Mouse (Mus musculus): ENCODE data around the gene Ano8. TPM values are rescaled to one million over a fixed set of nuclear protein-coding genes. Genes with fewer than 3 reads are reported as not detected.
"Not testable (repeated sequence)": the region's sequence is repeated elsewhere in the genome, so short reads cannot be mapped to it uniquely, and the experiment has no call there.

Ano8 gene
- total RNA-seq, 2 experiments from 2014 or later: 14.4 to 16.2 TPM

GRCm38 (mm10) chr8:71461152-71461840 is 24.5 kb downstream of the Ano8 start:
- intact Hi-C loops (cut with DNase I; ENCODE audit: low total_unique reads): loop anchor here (10.0 kb wide), 1 partner anchor 86 kb away; the partner anchor contains the start of gene Ocel1
- no peak for DNase-seq

GRCm38 (mm10) chr8:71460716-71461115 is 25.0 kb downstream of the Ano8 start:
- DNase-seq: no peak
- intact Hi-C loops (cut with DNase I; ENCODE audit: low total_unique reads): loop anchor here (10.0 kb wide), 1 partner anchor 86 kb away; the partner anchor contains the start of gene Ocel1

DNA sequence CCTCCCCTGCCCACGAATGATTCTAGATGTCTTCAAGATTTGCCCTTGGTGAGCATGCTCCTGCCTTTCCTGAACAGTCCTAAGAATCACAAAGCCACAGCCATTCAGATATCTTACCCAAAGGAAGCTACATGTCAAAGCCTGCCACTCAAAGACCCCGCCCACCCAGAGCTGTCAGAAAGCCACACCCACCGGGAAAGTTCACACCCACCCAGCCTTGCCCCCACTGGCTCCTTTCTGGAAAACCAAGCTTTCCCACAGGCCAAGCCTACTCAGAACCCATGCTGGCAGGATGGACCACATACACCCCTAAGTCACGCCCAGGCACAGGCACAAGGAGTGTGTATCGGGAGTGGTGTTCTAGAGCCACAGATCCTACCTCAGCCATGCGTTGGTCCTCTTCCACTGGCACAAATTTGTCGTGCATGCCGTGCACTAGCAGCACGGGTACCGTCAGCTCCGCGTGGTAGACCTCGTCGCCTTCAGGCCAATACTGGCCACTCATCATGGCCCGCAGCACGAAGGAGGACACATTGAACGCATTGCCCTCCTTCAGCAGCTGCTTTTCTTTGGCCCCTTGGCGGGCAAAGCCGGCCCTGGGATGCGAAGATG is 28.0 kb downstream of the Ano8 start:
- intact Hi-C loops (cut with DNase I; ENCODE audit: low total_unique reads): no loop called here
- no peak for DNase-seq

DNA sequence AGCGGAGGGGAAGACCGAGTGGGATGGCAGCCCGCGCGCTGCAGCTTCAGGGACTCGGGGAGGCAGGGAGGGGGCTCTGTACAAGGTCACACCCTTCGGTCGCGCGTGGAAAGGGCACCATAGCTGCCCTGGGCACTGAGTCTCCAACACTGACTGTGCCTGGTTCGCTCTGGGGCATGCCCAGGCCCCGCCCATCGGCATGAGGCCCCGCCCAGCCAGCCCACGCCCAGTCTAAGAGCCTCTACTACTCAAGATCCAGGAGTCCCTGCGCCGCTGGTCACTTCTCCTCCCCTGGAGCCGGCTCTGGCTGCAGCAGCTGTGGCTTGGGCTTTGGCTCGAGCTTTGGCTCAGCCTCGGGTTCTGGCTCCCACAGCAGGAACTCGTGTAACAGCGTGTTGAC is 28.9 kb downstream of the Ano8 start:
- DNase-seq: no peak
- intact Hi-C loops (cut with DNase I; ENCODE audit: low total_unique reads): no loop called here

DNA sequence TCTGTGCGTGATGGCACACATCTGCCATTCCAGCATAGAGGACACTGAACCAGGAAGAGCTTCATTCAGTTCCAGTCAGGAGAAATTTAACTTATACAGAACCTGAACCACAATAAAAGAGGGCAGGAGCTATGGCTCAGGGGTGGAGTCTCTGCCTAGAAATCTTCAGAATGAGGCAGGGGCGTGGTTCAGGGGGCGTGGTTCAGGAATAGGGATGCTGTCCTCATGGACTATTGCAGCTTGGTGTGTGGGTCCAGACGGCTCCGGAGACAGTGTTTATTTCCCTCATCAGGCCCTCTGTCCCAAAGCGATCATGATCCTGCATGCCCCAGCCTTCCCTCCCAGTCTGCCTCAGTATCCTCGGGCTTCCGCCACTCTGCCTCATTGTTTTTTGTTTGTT is 31.1 kb downstream of the Ano8 start:
- intact Hi-C loops (cut with DNase I; ENCODE audit: low total_unique reads): no loop called here
- no peak for DNase-seq

GRCm38 (mm10) chr8:71452669-71453068 is 33.1 kb downstream of the Ano8 start:
- DNase-seq: no peak
- intact Hi-C loops (cut with DNase I; ENCODE audit: low total_unique reads): no loop called here

- DNase-seq: no peak
- intact Hi-C loops (cut with DNase I; ENCODE audit: low total_unique reads): no loop called here
Observed at GRCm38 (mm10) chr8:71451777-71452176, 34.0 kb downstream of the Ano8 start.

GRCm38 (mm10) chr8:71451337-71451736 is 34.4 kb downstream of the Ano8 start:
- no peak for DNase-seq

GRCm38 (mm10) chr8:71445096-71445495 is 40.7 kb downstream of the Ano8 start:
- DNase-seq: no peak
- intact Hi-C loops (cut with DNase I; ENCODE audit: low total_unique reads): no loop called here

More at GRCm38 (mm10) chr8:71451337-71451736, 34.4 kb downstream of the Ano8 start:
- intact Hi-C loops (cut with DNase I; ENCODE audit: low total_unique reads): no loop called here

GRCm38 (mm10) chr8:71441404-71441803 is 44.4 kb downstream of the Ano8 start:
- peak; percentile 27 for DNase-seq

GRCm38 (mm10) chr8:71437041-71437440 is 48.7 kb downstream of the Ano8 start:
- intact Hi-C loops (cut with DNase I; ENCODE audit: low total_unique reads): no loop called here

More at GRCm38 (mm10) chr8:71441404-71441803, 44.4 kb downstream of the Ano8 start:
- intact Hi-C loops (cut with DNase I; ENCODE audit: low total_unique reads): loop anchor here (2.0 to 5.0 kb wide), 2 partner anchors 79 to 216 kb away; no protein-coding TSS in a partner anchor

DNA sequence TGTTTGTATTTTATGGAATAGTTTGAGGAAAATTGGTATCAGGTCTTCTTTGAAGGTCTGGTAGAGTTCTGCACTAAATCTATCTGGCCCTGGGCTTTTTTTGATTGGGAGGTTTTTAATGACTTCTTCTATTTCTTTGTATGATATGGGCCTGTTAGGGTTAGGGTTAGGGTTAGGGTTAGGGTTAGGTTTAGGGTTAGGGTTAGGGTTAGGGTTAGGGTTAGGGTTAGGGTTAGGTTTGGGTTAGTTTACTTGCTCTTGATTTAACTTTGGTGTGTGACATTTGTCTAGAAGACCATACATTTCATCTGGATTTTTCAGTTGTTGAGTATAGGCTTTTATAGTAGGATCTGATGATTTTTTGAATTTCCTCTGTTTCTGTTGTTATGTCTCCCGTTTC is 52.8 kb downstream of the Ano8 start:
- DNase-seq; intact Hi-C loops (cut with DNase I; ENCODE audit: low total_unique reads): not testable (repeated sequence)

More at GRCm38 (mm10) chr8:71437041-71437440, 48.7 kb downstream of the Ano8 start:
- DNase-seq: no peak

Other genes with a start within 250 kb of the Ano8 start
- 10 to 100 TPM; 12.7 to 15.0 TPM for gene Myo9b, start 213.2 kb downstream of the Ano8 start, total RNA-seq (2021)
- gene Haus8, start 213.0 kb downstream of the Ano8 start, total RNA-seq (2021): 1 to 10 TPM; 6.4 to 8.2 TPM
- 10 to 100 TPM; 96.4 to 100.0 TPM for gene Use1, start 119.1 kb downstream of the Ano8 start, total RNA-seq (2021)
- 1 to 10 TPM; 5.9 to 7.5 TPM for gene Ocel1, start 114.7 kb downstream of the Ano8 start, total RNA-seq (2021)
- 10 to 100 TPM; 16.0 to 21.5 TPM for gene Nr2f6, start 104.0 kb downstream of the Ano8 start, total RNA-seq (2021)
- gene Ushbp1, start 90.2 kb downstream of the Ano8 start, total RNA-seq (2021): 10 to 100 TPM; 11.0 to 12.9 TPM
- gene Babam1, start 89.1 kb downstream of the Ano8 start, total RNA-seq (2021): 10 to 100 TPM; 61.3 to 66.5 TPM
- under 1 TPM; 0.78 to 0.86 TPM for gene Ankle1, start 80.0 kb downstream of the Ano8 start, total RNA-seq (2021)
- 10 to 100 TPM; 22.8 to 27.6 TPM for gene Abhd8, start 22.3 kb downstream of the Ano8 start, total RNA-seq (2021)
- 10 to 100 TPM; 44.0 to 45.2 TPM for gene Mrpl34, start 21.0 kb downstream of the Ano8 start, total RNA-seq (2021)
- 10 to 100 TPM; 28.3 to 31.8 TPM for gene Dda1, start 16.8 kb downstream of the Ano8 start, total RNA-seq (2021)
- 1 to 10 TPM; 7.5 to 8.5 TPM for gene Gtpbp3, start 2.1 kb upstream of the Ano8 start, total RNA-seq (2021)
- gene Plvap, start 25.8 kb upstream of the Ano8 start, total RNA-seq (2021): 10 to 100 TPM in 1 of 2 experiments, 1 to 10 TPM in 1; 7.7 to 11.7 TPM
- gene Ccdc194, start 39.7 kb upstream of the Ano8 start, total RNA-seq (2021): under 1 TPM in 1 of 2 experiments, not detected in 1; 0.33 TPM
- gene Bst2, start 51.5 kb upstream of the Ano8 start, total RNA-seq (2021): 1 to 10 TPM; 8.6 to 9.3 TPM
- gene Mvb12a, start 57.0 kb upstream of the Ano8 start, total RNA-seq (2021): 10 to 100 TPM; 20.4 to 20.6 TPM
- under 1 TPM in 1 of 2 experiments, not detected in 1; 0.21 TPM for gene Tmem221, start 72.9 kb upstream of the Ano8 start, total RNA-seq (2021)
- under 1 TPM in 1 of 2 experiments, not detected in 1; 0.18 TPM for gene Nxnl1, start 80.6 kb upstream of the Ano8 start, total RNA-seq (2021)
- 10 to 100 TPM; 29.9 to 50.8 TPM for gene Slc27a1, start 82.9 kb upstream of the Ano8 start, total RNA-seq (2021)
- 10 to 100 TPM; 40.5 to 43.3 TPM for gene Pgls, start 106.2 kb upstream of the Ano8 start, total RNA-seq (2021)
- gene Fam129c, start 111.7 kb upstream of the Ano8 start, total RNA-seq (2021): under 1 TPM; 0.59 to 0.82 TPM
- gene Colgalt1, start 125.0 kb upstream of the Ano8 start, total RNA-seq (2021): 10 to 100 TPM; 35.6 to 39.3 TPM
- under 1 TPM; 0.18 to 0.20 TPM for gene Unc13a, start 185.8 kb upstream of the Ano8 start, total RNA-seq (2021)
- gene Jak3, start 190.3 kb upstream of the Ano8 start, total RNA-seq (2021): 1 to 10 TPM; 2.6 to 2.8 TPM
- 1 to 10 TPM; 1.1 to 1.5 TPM for gene Insl3, start 203.3 kb upstream of the Ano8 start, total RNA-seq (2021)
- gene B3gnt3, start 215.8 kb upstream of the Ano8 start, total RNA-seq (2021): 1 to 10 TPM; 5.2 to 5.5 TPM
- gene Fcho1, start 239.8 kb upstream of the Ano8 start, total RNA-seq (2021): under 1 TPM; 0.39 to 0.53 TPM